Mouse (Mus musculus): Measurements from ENCODE around the gene Gzmd. TPM values are rescaled to one million over a fixed set of nuclear protein-coding genes. Genes with fewer than 3 reads are reported as not detected.
A peak's percentile ranks its signal among the peaks of the same experiment; 100 is the strongest.
"Not testable (repeated sequence)": the region's sequence is repeated elsewhere in the genome, so short reads cannot be mapped to it uniquely, and the experiment has no call there.

Gzmd gene
- not detected in 2 replicates for polyA plus RNA-seq (2016; fragmentation: Nextera tagmentation; extraction: Ambion mirVana)

- not testable (repeated sequence) for H3K4me3 ChIP-seq; H3K4me1 ChIP-seq; H3K27me3 ChIP-seq (ENCODE audit: poor library complexity, severe bottlenecking); H3K36me3 ChIP-seq (replicated peaks); DNase-seq (ENCODE audit: extremely low spot score, low spot score); H3K27ac ChIP-seq; H3K9me3 ChIP-seq
- 78% methylated on average over 2 of the region's 2 CpGs for WGBS
Observed at GRCm38 (mm10) chr14:56132508-56132907, at the start of gene Gzmd. Gene Gzmd (minus strand): TSS chr14:56132608.

DNA sequence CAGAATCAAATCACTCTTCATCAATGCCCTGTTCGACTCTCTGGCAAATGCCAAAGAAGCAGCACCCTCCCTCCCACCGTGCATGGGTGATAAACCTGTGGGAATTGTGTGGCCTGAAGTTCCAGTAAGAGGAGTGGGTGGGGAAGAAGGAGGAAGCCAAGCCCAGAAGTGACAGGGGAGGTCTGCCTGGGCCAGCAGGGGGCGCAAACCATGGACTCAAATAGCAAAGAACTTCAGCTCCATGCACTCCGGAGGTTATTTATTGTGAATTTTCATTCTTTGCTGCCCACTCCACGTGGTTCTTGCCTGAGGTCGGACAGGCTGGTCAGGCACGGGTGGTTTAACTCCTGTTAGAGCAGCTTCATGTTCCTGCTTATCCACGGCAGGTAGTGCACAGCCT is 45.2 kb upstream of the Gzmd start:
- not testable (repeated sequence) for H3K36me3 ChIP-seq (replicated peaks); H3K27me3 ChIP-seq (ENCODE audit: poor library complexity, severe bottlenecking); H3K4me3 ChIP-seq; H3K9me3 ChIP-seq; H3K4me1 ChIP-seq; H3K27ac ChIP-seq
- DNase-seq (ENCODE audit: extremely low spot score, low spot score) = peak; percentile 54
- 29% methylated on average over 8 of the region's 8 CpGs for WGBS

- Histone ChIP-seq H3K9me3 (no peaks in the 10 kb centered on the region), H3K36me3 (replicated peaks) (no peaks in the 10 kb centered on the region), H3K27ac (no peak within 1 kb of the TSS), H3K4me3 (no peak within 1 kb of the TSS), H3K27me3 (ENCODE audit: poor library complexity, severe bottlenecking) (no peaks in the 10 kb centered on the region), H3K4me1 (no peaks in the 10 kb centered on the region)
- DNase-seq (ENCODE audit: extremely low spot score, low spot score) = no peak
- WGBS = 95% methylated on average over 5 of the region's 5 CpGs
Observed at GRCm38 (mm10) chr14:56174499-56174898, 42.1 kb upstream of the Gzmd start, which contains the start of gene Gzmn. Gene Gzmn (minus strand): TSS chr14:56174599.

GRCm38 (mm10) chr14:56173396-56173795 is 41.0 kb upstream of the Gzmd start:
- no peak for DNase-seq (ENCODE audit: extremely low spot score, low spot score)
- Histone ChIP-seq H3K27ac (no peak overlapping the region), H3K4me1 (no peaks in the 10 kb centered on the region), H3K4me3 (no peak overlapping the region), H3K9me3 (no peaks in the 10 kb centered on the region), H3K36me3 (replicated peaks) (no peaks in the 10 kb centered on the region), H3K27me3 (ENCODE audit: poor library complexity, severe bottlenecking) (no peaks in the 10 kb centered on the region)
- whole genome bisulfite sequencing = 95% methylated on average over 6 of the region's 6 CpGs

GRCm38 (mm10) chr14:56172744-56173143 is 40.3 kb upstream of the Gzmd start:
- Histone ChIP-seq H3K27ac (no peak overlapping the region), H3K4me3 (no peak overlapping the region), H3K4me1 (no peaks in the 10 kb centered on the region), H3K27me3 (ENCODE audit: poor library complexity, severe bottlenecking) (no peaks in the 10 kb centered on the region), H3K36me3 (replicated peaks) (no peaks in the 10 kb centered on the region), H3K9me3 (no peaks in the 10 kb centered on the region)
- WGBS = 91% methylated on average over 5 of the region's 5 CpGs
- DNase-seq (ENCODE audit: extremely low spot score, low spot score) = no peak

DNA sequence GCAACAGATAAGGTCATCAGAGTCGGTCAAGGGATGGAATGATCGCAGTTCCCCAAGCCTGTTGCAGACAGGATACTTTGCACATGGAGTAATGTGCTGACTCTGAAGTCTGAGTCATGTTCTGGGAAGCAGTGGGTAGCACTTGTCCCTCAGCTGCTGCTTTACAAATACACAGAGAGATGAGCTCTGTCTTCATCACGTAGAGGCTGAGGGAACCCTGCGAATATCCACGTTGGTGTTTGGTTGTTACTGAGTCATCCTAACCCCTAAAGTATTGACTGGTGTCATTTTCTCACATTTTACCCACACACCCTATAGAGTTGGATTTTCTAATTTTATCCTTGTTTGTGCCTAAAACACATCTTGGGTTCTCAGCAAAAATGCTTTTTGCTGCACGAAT is 35.6 kb upstream of the Gzmd start:
- H3K27me3 ChIP-seq (ENCODE audit: poor library complexity, severe bottlenecking) = no peaks in the 10 kb centered on the region
- no peaks in the 10 kb centered on the region for H3K36me3 ChIP-seq (replicated peaks)
- H3K9me3 ChIP-seq = no peaks in the 10 kb centered on the region
- DNase-seq (ENCODE audit: extremely low spot score, low spot score) = no peak
- H3K4me3 ChIP-seq = no peak overlapping the region
- 88% methylated on average over 6 of the region's 6 CpGs for WGBS
- no peak overlapping the region for H3K27ac ChIP-seq
- H3K4me1 ChIP-seq = peaks cover 7% of the 10 kb centered on the region

- Histone ChIP-seq H3K36me3 (replicated peaks) (no peaks in the 10 kb centered on the region), H3K27ac (no peak overlapping the region), H3K27me3 (ENCODE audit: poor library complexity, severe bottlenecking) (no peaks in the 10 kb centered on the region), H3K4me1 (peaks cover 4% of the 10 kb centered on the region), H3K4me3 (no peak overlapping the region), H3K9me3 (no peaks in the 10 kb centered on the region)
- no peak for DNase-seq (ENCODE audit: extremely low spot score, low spot score)
- WGBS = 93% methylated on average over 2 of the region's 2 CpGs
Observed at GRCm38 (mm10) chr14:56162109-56162508, 29.7 kb upstream of the Gzmd start.

GRCm38 (mm10) chr14:56159479-56159878 is 27.1 kb upstream of the Gzmd start, which contains the start of gene Gzmg:
Gene Gzmg (minus strand): TSS chr14:56159579.
- not testable (repeated sequence) for H3K36me3 ChIP-seq (replicated peaks); H3K4me3 ChIP-seq; H3K27me3 ChIP-seq (ENCODE audit: poor library complexity, severe bottlenecking); H3K27ac ChIP-seq; DNase-seq (ENCODE audit: extremely low spot score, low spot score); H3K9me3 ChIP-seq; H3K4me1 ChIP-seq
- WGBS = 81% methylated on average over 2 of the region's 2 CpGs

DNA sequence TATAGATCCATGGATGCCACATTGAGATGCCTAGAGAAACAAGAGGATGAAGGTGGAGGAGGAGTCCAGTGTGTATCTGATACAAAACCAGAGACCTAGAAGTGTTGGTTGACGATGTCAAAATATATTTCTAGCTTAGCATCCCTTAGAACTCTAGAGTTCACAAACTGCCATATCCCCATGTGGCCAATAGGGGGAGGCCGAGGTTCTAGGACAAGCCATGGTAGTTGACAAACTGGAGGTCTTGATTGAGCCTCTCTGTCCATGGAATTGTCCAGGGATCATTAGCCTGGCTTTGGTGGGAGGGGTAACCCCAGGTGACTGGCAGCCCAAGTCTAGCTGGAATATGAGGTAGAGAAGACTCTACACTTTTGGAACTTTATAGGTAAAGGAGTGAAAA is 22.9 kb upstream of the Gzmd start:
- H3K4me3 ChIP-seq = no peak overlapping the region
- WGBS = 68% methylated on average over 2 of the region's 2 CpGs

DNA sequence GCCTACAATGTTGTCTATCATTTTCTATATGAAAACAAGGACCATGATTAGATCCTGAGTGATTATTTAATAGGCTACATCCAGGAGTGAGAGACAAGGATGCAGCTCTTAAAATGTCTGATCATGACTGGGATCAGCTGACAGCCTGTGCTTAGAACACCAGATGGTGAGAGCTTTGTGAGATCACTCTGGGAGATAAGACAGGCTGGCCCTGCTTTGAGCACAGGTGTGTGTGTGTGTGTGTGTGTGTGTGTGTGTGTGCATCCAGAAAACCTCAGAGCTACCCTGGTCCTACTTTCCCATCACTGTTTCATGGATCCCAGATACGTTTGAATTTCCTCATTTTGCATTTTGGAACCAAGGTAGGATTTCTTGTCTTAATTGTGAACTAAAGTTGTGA is 1.3 kb upstream of the Gzmd start:
- not testable (repeated sequence) for H3K27me3 ChIP-seq (ENCODE audit: poor library complexity, severe bottlenecking); H3K9me3 ChIP-seq; H3K36me3 ChIP-seq (replicated peaks); DNase-seq (ENCODE audit: extremely low spot score, low spot score); H3K4me1 ChIP-seq; H3K27ac ChIP-seq; H3K4me3 ChIP-seq
- WGBS = 81% methylated on average over 1 of the region's 1 CpGs

More for the DNA sequence above, 22.9 kb upstream of the Gzmd start:
- Histone ChIP-seq H3K27ac (no peak overlapping the region), H3K9me3 (no peaks in the 10 kb centered on the region), H3K4me1 (no peaks in the 10 kb centered on the region), H3K36me3 (replicated peaks) (no peaks in the 10 kb centered on the region), H3K27me3 (ENCODE audit: poor library complexity, severe bottlenecking) (no peaks in the 10 kb centered on the region)
- no peak for DNase-seq (ENCODE audit: extremely low spot score, low spot score)

GRCm38 (mm10) chr14:56128341-56128740 is 4.1 kb downstream of the Gzmd start:
- Histone ChIP-seq H3K9me3 (no peaks in the 10 kb centered on the region), H3K36me3 (replicated peaks) (no peaks in the 10 kb centered on the region), H3K4me3 (no peak overlapping the region), H3K27ac (no peak overlapping the region), H3K27me3 (ENCODE audit: poor library complexity, severe bottlenecking) (no peaks in the 10 kb centered on the region), H3K4me1 (no peaks in the 10 kb centered on the region)
- DNase-seq (ENCODE audit: extremely low spot score, low spot score) = no peak
- 47% methylated on average over 3 of the region's 3 CpGs for WGBS

DNA sequence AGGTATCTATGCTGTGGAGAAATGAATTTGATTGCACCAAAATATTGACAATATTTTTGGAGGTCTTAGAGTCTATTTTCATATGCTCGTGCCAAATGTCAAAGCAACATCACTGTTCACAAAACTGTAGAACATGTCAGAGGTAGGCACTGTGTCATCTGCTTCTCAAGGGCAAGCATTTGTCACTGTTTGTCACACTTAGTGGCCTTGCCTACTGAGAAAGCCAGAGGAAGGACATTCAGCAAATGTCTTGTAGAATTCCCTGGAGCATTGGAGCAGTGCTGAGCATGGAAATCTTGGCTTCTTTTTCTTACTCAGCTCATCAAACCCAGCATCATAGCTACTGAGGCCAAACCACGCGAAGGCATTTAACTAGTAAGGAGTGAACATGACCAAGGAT is 8.9 kb downstream of the Gzmd start:
- no peak for DNase-seq (ENCODE audit: extremely low spot score, low spot score)
- no peaks in the 10 kb centered on the region for H3K36me3 ChIP-seq (replicated peaks)
- H3K4me3 ChIP-seq = no peak overlapping the region
- H3K27me3 ChIP-seq (ENCODE audit: poor library complexity, severe bottlenecking) = no peaks in the 10 kb centered on the region
- H3K4me1 ChIP-seq = no peaks in the 10 kb centered on the region
- WGBS = 86% methylated on average over 3 of the region's 3 CpGs
- H3K9me3 ChIP-seq = no peaks in the 10 kb centered on the region
- H3K27ac ChIP-seq = no peak overlapping the region

- Histone ChIP-seq H3K4me3 (no peak within 1 kb of the TSS), H3K27ac (no peak within 1 kb of the TSS), H3K9me3 (no peaks in the 10 kb centered on the region), H3K4me1 (peaks cover 6% of the 10 kb centered on the region), H3K36me3 (replicated peaks) (no peaks in the 10 kb centered on the region), H3K27me3 (ENCODE audit: poor library complexity, severe bottlenecking) (no peaks in the 10 kb centered on the region)
- DNase-seq (ENCODE audit: extremely low spot score, low spot score) = no peak
Observed at GRCm38 (mm10) chr14:56120525-56120924, 11.9 kb downstream of the Gzmd start, which contains the start of gene Gzme. Gene Gzme (minus strand): TSS chr14:56120625.

Data from forebrain, embryonic 10.5 days (tissue).